8 mouse cellular contexts compared by ENCODE assay signal in genomic region chr7:141902269-141902729, GRCm38 (mm10). TPM values are rescaled to one million over a fixed set of nuclear protein-coding genes. Genes with fewer than 3 reads are reported as not detected.
DNase-seq lines count a peak whose midpoint lies in the region; ATAC-seq and TF ChIP-seq lines count a peak whose summit lies in the region.

No protein-coding gene starts in this region.

- peak overlapping the region; percentile 87 to 92 for H3K4me3 ChIP-seq in MEL (ENCODE audit: control insufficient read depth in 1 of 2, insufficient read depth in 1 of 2, low read depth in 2 of 2, low read length in 2 of 2)
- peak overlapping the region; percentile 76 for H3K4me3 ChIP-seq in cerebellum, adult 2 months (replicated peaks; ENCODE audit: insufficient read depth, low read depth, low read length)
- H3K4me3 ChIP-seq in forebrain, postnatal 0 days (ENCODE audit: low read depth, low read length): peak overlapping the region; percentile 92
- peak overlapping the region; percentile 88 for H3K4me3 ChIP-seq in lung, embryonic 15.5 days

- no peaks in the 10 kb centered on the region for H3K9me3 ChIP-seq in MEL (replicated peaks; ENCODE audit: insufficient read depth, low read length)
- no peaks in the 10 kb centered on the region for H3K9me3 ChIP-seq in forebrain, postnatal 0 days (ENCODE audit: low read length)
- no peaks in the 10 kb centered on the region for H3K9me3 ChIP-seq in lung, embryonic 15.5 days

- peak; percentile 98 for ATAC-seq in forebrain, postnatal 0 days
- ATAC-seq in lung, embryonic 15.5 days (ENCODE audit: borderline replicate concordance, extremely low read depth, low FRiP score, low TSS enrichment): peak; percentile 97

- TF ChIP-seq RAD21 in MEL (IDR thresholded peaks at IDR 0.05; ENCODE audit: low read depth, low read length): no peak

- WGBS in cerebellum, adult 2 months: under 1% methylated on average over 44 of the region's 44 CpGs
- WGBS in forebrain, postnatal 0 days: under 1% methylated on average over 44 of the region's 44 CpGs
- under 1% methylated on average over 44 of the region's 44 CpGs for WGBS in lung, embryonic 15.5 days

- DNase-seq in MEL (ENCODE audit: low read depth, low spot score): peak; percentile 99
- peak; percentile 99 to 100 for DNase-seq in cerebellum, adult 2 months
- peak; percentile 100 for DNase-seq in forebrain, postnatal 0 days
- DNase-seq in heart, postnatal 4 days: peak; percentile 100
- DNase-seq in layer of hippocampus, adult 8-10 months (ENCODE audit: low spot score in 2 of 2): peak; percentile 97 to 98
- DNase-seq in ovary, adult 18-20 months (ENCODE audit: low spot score): peak; percentile 98
- peak; percentile 100 for DNase-seq in thymus, postnatal 0 days (ENCODE audit: low spot score)

- H3K4me2 ChIP-seq in forebrain, postnatal 0 days (ENCODE audit: low read depth): peak overlapping the region; percentile 88
- peak overlapping the region; percentile 87 for H3K4me2 ChIP-seq in lung, embryonic 15.5 days

- H3K36me3 ChIP-seq in MEL (ENCODE audit: control insufficient read depth in 1 of 2, insufficient read depth in 2 of 2, low read length in 2 of 2): peaks cover 0 to 24% of the 10 kb centered on the region in 2 experiments; a peak in 3 of 4 replicates
- no peaks in the 10 kb centered on the region for H3K36me3 ChIP-seq in forebrain, postnatal 0 days (ENCODE audit: insufficient read depth)
- no peaks in the 10 kb centered on the region for H3K36me3 ChIP-seq in lung, embryonic 15.5 days

- peaks cover 8 to 26% of the 10 kb centered on the region in 2 experiments for H3K4me1 ChIP-seq in MEL (ENCODE audit: control insufficient read depth in 1 of 2, insufficient read depth in 2 of 2, low read length in 2 of 2)
- peaks cover 18% of the 10 kb centered on the region for H3K4me1 ChIP-seq in cerebellum, adult 2 months (ENCODE audit: control insufficient read depth, insufficient read depth, low read length)
- H3K4me1 ChIP-seq in forebrain, postnatal 0 days (ENCODE audit: insufficient read depth): peaks cover 22% of the 10 kb centered on the region
- peaks cover 27% of the 10 kb centered on the region for H3K4me1 ChIP-seq in lung, embryonic 15.5 days

- TF ChIP-seq POLR2A in MEL (IDR thresholded peaks at IDR 0.05; ENCODE audit: control insufficient read depth in 1 of 2, insufficient read depth in 1 of 2, low read depth in 1 of 2, low read length in 2 of 2, poor library complexity in 1 of 2): peak; percentile 76 to 89
- peak; percentile 94 for TF ChIP-seq POLR2A in cerebellum, adult 2 months (IDR thresholded peaks at IDR 0.05; ENCODE audit: borderline replicate concordance, insufficient read depth, low read length)

- H3K9ac ChIP-seq in MEL (ENCODE audit: control insufficient read depth, low read depth, low read length, poor library complexity, severe bottlenecking): peak overlapping the region; percentile 93
- peak overlapping the region; percentile 91 for H3K9ac ChIP-seq in forebrain, postnatal 0 days
- H3K9ac ChIP-seq in lung, embryonic 15.5 days: peak overlapping the region; percentile 93

- peaks cover 41% of the 10 kb centered on the region for H3K79me2 ChIP-seq in MEL (ENCODE audit: control insufficient read depth, insufficient read depth, low read length, poor library complexity)

- TF ChIP-seq EP300 in MEL (IDR thresholded peaks at IDR 0.05; ENCODE audit: low read depth in 1 of 2, low read length in 2 of 2): peak in 1 of 2 experiments; percentile 44; a peak in 2 of 4 replicates

- TF ChIP-seq CTCF in MEL (IDR thresholded peaks at IDR 0.05 in 2 of 3, conservative IDR thresholded peaks at IDR 0.05 in 1 of 3; ENCODE audit: control insufficient read depth in 1 of 3, insufficient read depth in 1 of 3, low read depth in 2 of 3, low read length in 3 of 3, poor library complexity in 1 of 3, severe bottlenecking in 1 of 3): no peak
- TF ChIP-seq CTCF in cerebellum, adult 2 months (IDR thresholded peaks at IDR 0.05; ENCODE audit: borderline replicate concordance, insufficient read depth, low read depth, low read length): no peak
- no peak for TF ChIP-seq CTCF in forebrain, postnatal 0 days (IDR thresholded peaks at IDR 0.05; ENCODE audit: low read depth)

- H3K27ac ChIP-seq in MEL (ENCODE audit: control insufficient read depth, low read depth, low read length): peak overlapping the region; percentile 57
- H3K27ac ChIP-seq in cerebellum, adult 2 months (ENCODE audit: insufficient read depth, low read length): peak overlapping the region; percentile 81
- H3K27ac ChIP-seq in forebrain, postnatal 0 days (ENCODE audit: low read depth, low read length): peak overlapping the region; percentile 88
- H3K27ac ChIP-seq in lung, embryonic 15.5 days: peak overlapping the region; percentile 51; the same call in 1 of the 2 replicates

- H3K27me3 ChIP-seq in MEL (ENCODE audit: control insufficient read depth in 1 of 2, insufficient read depth in 2 of 2, low read length in 2 of 2): no peaks in the 10 kb centered on the region
- no peaks in the 10 kb centered on the region for H3K27me3 ChIP-seq in cerebellum, adult 2 months (ENCODE audit: control insufficient read depth, insufficient read depth, low read length)
- H3K27me3 ChIP-seq in forebrain, postnatal 0 days (ENCODE audit: insufficient read depth, low read length): no peaks in the 10 kb centered on the region; the same call in none of the 2 replicates
- peaks cover 27% of the 10 kb centered on the region for H3K27me3 ChIP-seq in lung, embryonic 15.5 days

TF ChIP-seq in MEL, 35 proteins besides CTCF, POLR2A, EP300 and RAD21 (continues in another document):
- no peak for TF ChIP-seq BHLHE40 (IDR thresholded peaks at IDR 0.05; ENCODE audit: borderline replicate concordance, low read depth, low read length)
- TF ChIP-seq ELF1 (IDR thresholded peaks at IDR 0.05; ENCODE audit: low read depth, low read length): peak; percentile 73
- peak; percentile 86 for TF ChIP-seq TBP (IDR thresholded peaks at IDR 0.05; ENCODE audit: low read depth, low read length)
- TF ChIP-seq NRF1 (IDR thresholded peaks at IDR 0.05; ENCODE audit: insufficient read depth, low read depth, low read length, poor library complexity, severe bottlenecking): peak; percentile 92
- peak; percentile 79 for TF ChIP-seq HCFC1 (IDR thresholded peaks at IDR 0.05; ENCODE audit: low read depth, low read length)
- no peak for TF ChIP-seq USF2 (IDR thresholded peaks at IDR 0.05; ENCODE audit: borderline replicate concordance in 1 of 2, insufficient read depth in 1 of 2, low read depth in 1 of 2, low read length in 2 of 2)
- peak; percentile 91 for TF ChIP-seq NELFE (IDR thresholded peaks at IDR 0.05; ENCODE audit: low read depth, low read length)
- TF ChIP-seq USF1 (IDR thresholded peaks at IDR 0.05; ENCODE audit: low read depth, low read length): peak; percentile 89
- peak; percentile 69 for TF ChIP-seq MXI1 (IDR thresholded peaks at IDR 0.05; ENCODE audit: low read depth, low read length)
- TF ChIP-seq ETS1 (IDR thresholded peaks at IDR 0.05; ENCODE audit: low read depth, low read length): peak; percentile 58; the same call in 1 of the 2 replicates
- 0 out of 2 replicates have a peak, but pooled peaks have one; percentile 21 for TF ChIP-seq CHD1 (IDR thresholded peaks at IDR 0.05; ENCODE audit: low read depth, low read length)
- peak; percentile 62; the same call in 1 of the 2 replicates for TF ChIP-seq MAX (IDR thresholded peaks at IDR 0.05; ENCODE audit: low read length)
- TF ChIP-seq MEF2A (IDR thresholded peaks at IDR 0.05; ENCODE audit: extremely low read depth, insufficient replicate concordance, low read depth, low read length, poor library complexity, severe bottlenecking): no peak
- TF ChIP-seq ZNF384 (IDR thresholded peaks at IDR 0.05; ENCODE audit: low read depth, low read length): no peak
- peak; percentile 52; the same call in 1 of the 2 replicates for TF ChIP-seq MAZ (IDR thresholded peaks at IDR 0.05; ENCODE audit: low read depth, low read length)
- no peak for TF ChIP-seq UBTF (IDR thresholded peaks at IDR 0.05; ENCODE audit: borderline replicate concordance, insufficient read depth, low read depth, low read length)
- peak; percentile 60 for TF ChIP-seq TCF12 (IDR thresholded peaks at IDR 0.05; ENCODE audit: low read depth, low read length)
- TF ChIP-seq RCOR1 (IDR thresholded peaks at IDR 0.05; ENCODE audit: low read depth, low read length): no peak
- no peak for TF ChIP-seq MAFK (IDR thresholded peaks at IDR 0.05; ENCODE audit: borderline replicate concordance, low read depth, low read length)
- peak; percentile 87 for TF ChIP-seq POLR2AphosphoS2 (IDR thresholded peaks at IDR 0.05; ENCODE audit: low read length)
- no peak for TF ChIP-seq POLR2AphosphoS5 (IDR thresholded peaks at IDR 0.05; ENCODE audit: borderline replicate concordance, low read depth, low read length)
- TF ChIP-seq SIN3A (IDR thresholded peaks at IDR 0.05; ENCODE audit: low read length): peak; percentile 87
- TF ChIP-seq ZMIZ1 (IDR thresholded peaks at IDR 0.05; ENCODE audit: low read depth, low read length): peak; percentile 78

RNA-seq across cellular contexts. Expression of gene Tollip, which starts 16.0 kb away (rescaled TPM):
- 33.3 and 35.6 TPM in 2 replicates for total RNA-seq in MEL (2012; rRNA removed)
- polyA plus RNA-seq in MEL (2012; ENCODE audit: insufficient read depth in 1 of 2, insufficient read length in 2 of 2, low read depth in 1 of 2, low replicate concordance in 2 of 2, missing spikeins in 1 of 2): 10 to 100 TPM; 53.4 to 63.8 TPM
- 151 and 161 TPM in 2 replicates for polyA plus RNA-seq in cerebellum, adult 2 months (2012; rRNA removed)
- total RNA-seq in forebrain, postnatal 0 days (2014; rRNA removed): 73.4 and 89.8 TPM in 2 replicates
- 64.5 and 78.3 TPM in 2 replicates for polyA plus RNA-seq in forebrain, postnatal 0 days (2015; fragmentation: Nextera tagmentation; extraction: Ambion mirVana)
- 10 to 100 TPM; 47.0 to 48.3 TPM for total RNA-seq in heart, postnatal 4 days (2021)
- 100 to 1,000 TPM; 102 to 118 (median 106) TPM for total RNA-seq in layer of hippocampus, adult 8-10 months (2022)
- 46.5 and 50.7 TPM in 2 replicates for polyA plus RNA-seq in lung, embryonic 15.5 days (2015; fragmentation: Nextera tagmentation; extraction: Ambion mirVana)
- polyA plus RNA-seq in thymus, postnatal 0 days (2015; fragmentation: Nextera tagmentation; extraction: Ambion mirVana): 50.6 and 51.6 TPM in 2 replicates

RNA-seq across cellular contexts. Expression of gene Brsk2, which starts 47.3 kb away (rescaled TPM):
- 0.19 and 0.39 TPM in 2 replicates for total RNA-seq in MEL (2012; rRNA removed)
- under 1 TPM in 1 of 2 experiments, not detected in 1; 0.13 TPM for polyA plus RNA-seq in MEL (2012; ENCODE audit: insufficient read depth in 1 of 2, insufficient read length in 2 of 2, low read depth in 1 of 2, low replicate concordance in 2 of 2, missing spikeins in 1 of 2)
- 173 and 182 TPM in 2 replicates for polyA plus RNA-seq in cerebellum, adult 2 months (2012; rRNA removed)
- total RNA-seq in forebrain, postnatal 0 days (2014; rRNA removed): 107 and 132 TPM in 2 replicates
- 15.8 and 18.3 TPM in 2 replicates for polyA plus RNA-seq in forebrain, postnatal 0 days (2015; fragmentation: Nextera tagmentation; extraction: Ambion mirVana)
- under 1 TPM; 0.19 to 0.32 TPM for total RNA-seq in heart, postnatal 4 days (2021)
- total RNA-seq in layer of hippocampus, adult 8-10 months (2022): 100 to 1,000 TPM; 158 to 183 (median 169) TPM
- polyA plus RNA-seq in lung, embryonic 15.5 days (2015; fragmentation: Nextera tagmentation; extraction: Ambion mirVana): 0.48 and 0.69 TPM in 2 replicates
- 0.32 and 0.57 TPM in 2 replicates for polyA plus RNA-seq in thymus, postnatal 0 days (2015; fragmentation: Nextera tagmentation; extraction: Ambion mirVana)

Comparison
In these comparisons a context has a peak if more than half of its experiments do, and no peak if none do; other contexts are left out.
1. Peak in every context shown above with its lines: DNase-seq, ATAC-seq, H3K4me3 ChIP-seq and H3K27ac ChIP-seq.